Mouse (Mus musculus) left cerebral cortex, postnatal 14 days (tissue): ENCODE measurements around the gene Car12. TPM values are rescaled to one million over a fixed set of nuclear protein-coding genes. Genes with fewer than 3 reads are reported as not detected.

Experiments
- DNase-seq, 2 experiments: peaks; one replicate each; pipeline ENCODE4 v3.0.0; 2021 to 2022; ENCODE audit warnings: low spot score in 2 of 2, mixed read lengths in 1 of 2
- intact Hi-C: fragments of 180-260 bp; cut with DNase I; formaldehyde crosslinking; loops from one replicate; pipeline ENCODE4 v1.15.1; 2025
- total RNA-seq, 2 experiments: library from RNA; stranded (reverse); gene quantifications; 2 replicates each; pipeline ENCODE4 v1.2.3; 2021

Car12 gene
- total RNA-seq, 2 experiments from 2014 or later = 3.6 to 7.7 TPM

DNA sequence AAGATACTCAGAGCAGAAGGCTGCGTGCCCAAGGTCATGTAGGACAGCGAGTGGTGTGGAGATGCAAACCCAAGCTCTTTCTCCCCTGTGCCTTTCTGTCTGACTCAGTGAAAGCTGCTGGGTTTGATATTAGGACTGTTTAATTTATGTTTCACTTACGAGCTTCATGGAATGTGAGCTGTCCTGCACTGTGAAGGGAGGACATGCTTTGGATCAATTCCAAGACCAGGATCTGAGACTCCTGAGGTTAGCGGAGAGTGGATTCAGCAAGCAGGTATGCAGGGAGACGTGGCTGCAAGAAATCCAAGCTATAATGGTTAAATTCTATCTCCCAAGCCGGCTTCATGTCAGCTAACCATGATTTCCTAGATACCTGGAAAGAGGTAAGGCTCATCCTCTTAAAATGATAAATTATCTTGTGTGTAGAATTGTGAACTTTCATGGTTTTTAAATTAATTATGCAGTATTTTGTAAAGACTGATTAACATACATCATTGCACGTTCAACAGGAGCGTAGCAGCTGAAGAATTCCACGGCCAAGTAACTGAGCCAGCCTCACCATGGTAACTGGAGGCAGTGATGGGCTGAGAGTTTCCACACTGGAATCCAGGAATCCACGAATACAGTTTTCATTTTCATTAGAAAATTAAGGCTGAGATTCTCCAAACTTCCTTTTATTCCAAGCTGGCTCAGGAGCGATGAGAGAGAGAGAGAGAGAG lies 5.3 kb upstream of the Car12 start:
- intact Hi-C loops = loop anchor here (5.0 kb wide), 2 partner anchors 61 to 79 kb away; no protein-coding TSS in a partner anchor
- DNase-seq = peak; percentile 45 to 47

GRCm38 (mm10) chr9:66708816-66709555 lies 4.5 kb upstream of the Car12 start:
- no peak for DNase-seq
- intact Hi-C loops = loop anchor here (5.0 kb wide), 2 partner anchors 62 to 78 kb away; no protein-coding TSS in a partner anchor

- DNase-seq = no peak
- intact Hi-C loops = no loop called here
Observed at GRCm38 (mm10) chr9:66710626-66711025, 2.9 kb upstream of the Car12 start.

DNA sequence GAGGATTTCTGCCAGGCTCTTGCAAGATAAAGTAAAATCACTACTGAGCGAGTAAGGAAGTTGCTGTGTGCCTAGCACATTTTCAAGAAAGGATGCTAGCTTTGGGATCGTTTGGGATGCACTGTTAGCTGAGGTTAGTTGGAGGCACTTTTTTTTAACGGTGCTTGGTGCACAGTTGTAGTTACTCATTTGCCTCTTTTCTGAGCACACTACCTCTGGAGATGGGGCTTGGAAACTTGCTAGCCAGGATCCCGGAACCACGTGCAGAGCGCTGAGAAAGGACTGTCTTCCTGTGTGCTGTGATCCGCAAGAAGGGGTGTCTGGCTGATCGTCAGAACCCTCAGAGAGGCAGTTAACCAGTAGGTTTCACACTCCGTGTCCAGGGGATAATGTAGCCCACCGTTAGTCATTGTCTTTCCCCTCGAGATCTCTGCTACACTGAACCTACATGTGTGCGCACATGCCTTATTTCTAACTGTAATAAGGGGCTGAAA lies 583 bp downstream of the Car12 start:
- no peak for DNase-seq
- intact Hi-C loops = no loop called here

GRCm38 (mm10) chr9:66715361-66715760 lies 1.9 kb downstream of the Car12 start:
- intact Hi-C loops = no loop called here
- DNase-seq = no peak

DNA sequence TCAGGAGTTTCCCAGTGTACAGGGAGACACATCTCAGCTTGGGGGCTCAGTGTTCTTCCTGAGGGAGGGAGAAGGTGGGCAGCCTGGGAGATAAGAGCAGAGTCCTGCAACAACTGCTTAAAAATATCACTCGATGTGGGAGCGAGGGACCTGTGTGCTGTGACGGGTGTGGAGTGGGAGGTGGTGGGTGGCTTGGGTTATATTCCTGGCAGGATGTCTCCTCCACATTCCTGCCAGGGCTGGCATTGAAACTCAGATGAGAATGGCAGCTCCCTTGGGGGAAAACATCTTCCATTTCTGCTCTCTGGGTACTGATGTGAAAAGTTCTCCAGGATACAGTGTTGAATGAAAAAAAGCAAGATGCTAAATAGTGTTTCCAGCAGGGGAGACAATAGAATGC lies 3.0 kb downstream of the Car12 start:
- peak; percentile 25 to 43 for DNase-seq
- intact Hi-C loops = no loop called here

GRCm38 (mm10) chr9:66720686-66721450 lies 7.4 kb downstream of the Car12 start:
- no peak for DNase-seq
- intact Hi-C loops = no loop called here

DNA sequence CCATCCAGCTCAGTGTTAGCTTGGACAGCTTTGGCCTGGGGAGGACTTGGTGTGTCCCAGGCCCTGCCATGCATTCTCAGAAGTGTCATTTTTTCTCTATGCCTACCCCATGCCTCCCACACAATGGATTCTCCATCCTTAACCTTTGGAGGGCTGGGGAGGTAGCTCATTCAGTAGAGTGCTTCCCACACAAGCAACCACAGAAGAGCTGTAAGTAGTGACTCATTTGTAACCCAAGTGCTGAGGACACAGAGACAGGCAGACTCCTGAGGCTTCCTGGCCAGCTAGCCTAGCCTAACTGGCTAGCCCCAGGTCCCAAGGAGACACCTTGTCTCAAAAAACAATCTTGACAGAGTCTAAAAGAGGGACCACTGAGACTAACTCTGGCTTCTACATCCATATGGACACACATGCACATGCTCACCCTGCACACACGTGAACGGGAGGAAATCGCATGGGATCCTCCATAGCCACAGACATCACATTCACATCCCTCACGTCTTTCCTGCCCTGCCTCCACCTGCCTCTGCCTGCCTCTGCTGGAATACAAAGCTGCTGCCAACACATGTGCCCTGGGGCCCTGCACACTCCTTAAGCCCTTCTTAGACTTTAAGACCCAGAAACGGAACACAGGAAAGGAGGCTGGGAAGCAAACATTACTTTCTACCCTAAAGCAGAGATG lies 8.8 kb downstream of the Car12 start:
- no peak for DNase-seq
- intact Hi-C loops = no loop called here

- no peak for DNase-seq
- intact Hi-C loops = no loop called here
Observed at GRCm38 (mm10) chr9:66722869-66723272, 9.4 kb downstream of the Car12 start.

DNA sequence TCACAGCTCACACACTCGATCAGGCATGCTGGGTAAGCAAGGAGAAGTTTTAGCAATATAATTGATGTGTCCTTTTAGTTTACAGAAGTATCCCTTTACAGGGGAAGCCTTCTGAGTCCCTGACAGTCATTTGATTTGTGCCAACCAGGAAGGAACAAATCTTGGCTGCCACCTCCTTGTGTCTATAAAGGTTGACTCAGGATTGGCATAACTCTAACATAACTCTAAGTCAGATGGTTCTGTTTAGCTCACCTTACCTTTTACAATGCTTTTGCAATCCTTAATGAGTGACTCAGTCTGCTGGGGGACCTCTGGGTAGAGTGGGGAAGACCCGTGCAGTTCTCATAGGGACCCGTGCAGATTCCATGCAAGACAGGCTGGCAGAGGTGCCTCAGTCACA lies 12.1 kb downstream of the Car12 start:
- DNase-seq = no peak

DNA sequence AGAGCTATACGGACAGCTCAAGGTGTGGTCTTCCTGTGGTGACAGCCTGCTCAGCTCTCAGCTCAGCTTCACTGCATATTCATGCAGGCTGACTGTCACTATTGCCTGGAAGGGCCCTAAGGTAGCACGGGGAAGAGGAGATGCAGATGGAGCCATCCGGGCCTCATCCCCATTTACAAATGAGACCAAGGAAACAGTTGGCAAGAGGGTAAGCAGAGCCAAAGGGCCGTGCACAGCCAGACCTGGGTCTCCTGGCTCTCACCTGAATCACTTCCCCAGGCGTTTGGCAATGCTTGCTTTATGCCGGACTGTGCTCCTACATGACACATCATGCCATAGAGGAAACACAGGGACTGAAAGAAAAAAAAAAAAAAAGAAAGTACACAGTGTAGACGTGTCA lies 13.8 kb downstream of the Car12 start:
- DNase-seq = no peak
- intact Hi-C loops = no loop called here

More for the DNA sequence above, 12.1 kb downstream of the Car12 start:
- intact Hi-C loops = no loop called here

DNA sequence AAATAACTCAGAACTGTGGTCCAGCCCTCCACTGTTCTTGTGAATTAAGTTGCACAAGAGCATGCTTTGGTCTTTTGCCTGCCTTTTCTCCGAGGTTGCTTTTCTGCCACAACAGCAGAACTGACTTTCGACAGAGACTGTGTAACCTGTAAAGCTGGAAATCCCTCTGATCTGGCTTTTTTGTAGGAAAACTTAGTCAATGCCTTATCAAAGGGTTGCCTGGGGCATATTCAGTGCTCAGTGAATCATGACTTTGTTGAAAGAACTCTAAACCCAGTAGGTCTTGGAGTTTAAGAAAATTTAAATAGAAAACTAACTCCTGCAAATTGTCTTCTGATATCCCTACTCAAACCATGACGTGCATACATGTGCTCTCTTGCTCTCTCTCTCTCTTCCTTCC lies 17.1 kb downstream of the Car12 start:
- DNase-seq = no peak
- intact Hi-C loops = no loop called here

DNA sequence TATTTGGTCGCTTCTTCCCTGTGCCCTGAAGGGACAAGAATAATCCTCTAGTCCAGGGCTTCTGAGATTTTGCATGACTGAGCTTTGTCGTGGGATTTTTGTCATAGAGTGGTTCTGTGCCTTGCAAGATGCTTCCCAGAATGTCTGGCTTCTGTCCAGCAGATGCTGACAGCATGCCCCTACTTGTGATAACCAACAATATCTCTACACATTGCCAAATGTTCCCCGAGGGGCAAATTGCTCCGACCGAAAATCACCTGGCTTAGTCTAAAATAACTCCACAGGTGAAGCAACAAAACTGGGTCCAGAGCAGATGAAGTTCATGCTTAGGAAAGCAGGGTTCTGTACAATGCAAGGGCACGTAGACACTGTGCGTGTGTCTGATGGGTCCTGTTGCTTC lies 17.8 kb downstream of the Car12 start:
- DNase-seq = no peak
- intact Hi-C loops = no loop called here

- intact Hi-C loops = no loop called here
- peak; percentile 68 to 81 for DNase-seq
Observed at GRCm38 (mm10) chr9:66732791-66733691, 19.6 kb downstream of the Car12 start.

DNA sequence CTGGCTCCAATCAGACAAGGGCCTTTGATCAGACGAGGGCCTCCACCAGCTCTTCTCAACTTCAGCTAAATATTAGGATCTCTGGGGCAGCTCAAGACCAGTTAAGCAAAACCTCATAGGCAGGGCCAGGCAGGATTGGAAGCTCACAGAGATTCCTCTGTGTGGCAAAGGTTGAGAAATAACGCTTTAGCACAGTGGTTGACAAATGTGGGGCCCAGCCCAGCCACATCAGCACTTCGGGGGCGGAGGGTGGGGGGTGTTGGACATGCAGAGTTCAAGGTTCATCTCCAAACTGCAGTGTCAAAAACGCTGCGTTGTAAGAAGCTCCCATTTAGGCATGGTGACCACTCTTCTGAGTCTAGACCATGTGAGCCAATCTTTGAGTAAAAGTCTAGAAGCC lies 21.1 kb downstream of the Car12 start:
- intact Hi-C loops = no loop called here

GRCm38 (mm10) chr9:66735122-66735521 lies 21.6 kb downstream of the Car12 start:
- intact Hi-C loops = no loop called here
- no peak for DNase-seq

More for the DNA sequence above, 21.1 kb downstream of the Car12 start:
- no peak for DNase-seq

DNA sequence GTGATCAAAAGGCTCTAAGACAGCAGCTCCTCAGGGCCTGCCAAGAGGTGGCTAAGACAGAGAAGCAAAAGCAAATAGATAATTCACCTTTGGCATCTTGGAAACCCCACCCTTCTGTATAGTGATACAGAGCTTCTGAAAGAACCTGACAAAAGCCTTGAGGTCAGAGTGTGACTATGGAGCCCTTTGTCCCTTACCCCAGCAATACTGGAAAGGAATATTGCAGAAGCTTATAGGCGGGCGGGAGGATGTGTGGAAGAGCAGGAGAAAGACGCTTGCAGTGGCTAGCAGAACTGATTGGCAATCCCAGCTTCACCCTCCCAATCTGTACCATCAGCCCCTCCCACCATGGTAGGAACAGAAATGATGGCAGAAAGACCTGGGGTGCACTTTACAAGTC lies 22.5 kb downstream of the Car12 start:
- intact Hi-C loops = no loop called here

GRCm38 (mm10) chr9:66736551-66736950 lies 23.1 kb downstream of the Car12 start:
- DNase-seq = no peak
- intact Hi-C loops = no loop called here

More for the DNA sequence above, 22.5 kb downstream of the Car12 start:
- DNase-seq = no peak
